ENCODE assay signal across 8 mouse cellular contexts in the genomic region with DNA sequence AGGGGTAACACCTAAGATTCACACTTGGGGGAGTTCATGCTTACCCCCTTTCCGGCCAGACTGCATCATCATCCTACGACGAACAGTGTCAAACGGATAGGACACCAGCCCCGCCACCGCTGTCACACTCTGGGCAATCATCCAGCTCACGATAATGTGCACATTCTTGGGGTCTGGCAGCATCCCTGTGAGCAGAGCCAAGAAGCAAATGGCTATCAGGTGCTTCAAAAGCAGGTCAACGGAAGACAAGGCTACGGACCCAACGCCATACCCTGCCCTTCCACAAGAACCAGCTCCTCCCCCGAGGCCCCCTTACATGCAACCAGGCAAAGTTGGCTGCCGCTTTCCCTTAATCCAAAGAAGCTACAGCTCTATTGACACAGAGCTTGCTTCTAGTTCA. TPM values are rescaled to one million over a fixed set of nuclear protein-coding genes. Genes with fewer than 3 reads are reported as not detected.
DNase-seq lines count a peak whose midpoint lies in the region; ATAC-seq and TF ChIP-seq lines count a peak whose summit lies in the region.

No protein-coding gene starts in this region.

- H3K27me3 ChIP-seq in liver, postnatal 0 days (ENCODE audit: insufficient read depth, low read length), result no peaks in the 10 kb centered on the region
- H3K27me3 ChIP-seq in liver, embryonic 11.5 days (replicated peaks; ENCODE audit: control insufficient read depth, insufficient read depth, low read length), result no peaks in the 10 kb centered on the region
- no peaks in the 10 kb centered on the region for H3K27me3 ChIP-seq in neural tube, embryonic 14.5 days (ENCODE audit: control insufficient read depth, insufficient read depth, low read length)

- H3K4me3 ChIP-seq in liver, postnatal 0 days (ENCODE audit: low read depth, low read length), result no peak overlapping the region
- H3K4me3 ChIP-seq in liver, embryonic 11.5 days (ENCODE audit: low read depth, low read length), result no peak overlapping the region
- peak overlapping the region; percentile 82; the same call in 1 of the 2 replicates for H3K4me3 ChIP-seq in neural tube, embryonic 14.5 days (ENCODE audit: low read depth, low read length)

- no peaks in the 10 kb centered on the region for H3K9me3 ChIP-seq in liver, postnatal 0 days (ENCODE audit: low read length)
- no peaks in the 10 kb centered on the region for H3K9me3 ChIP-seq in liver, embryonic 11.5 days (ENCODE audit: control insufficient read depth, low read length)
- no peaks in the 10 kb centered on the region for H3K9me3 ChIP-seq in neural tube, embryonic 14.5 days (ENCODE audit: control insufficient read depth, low read length)

- no peak for DNase-seq in liver, postnatal 0 days
- no peak for DNase-seq in liver, embryonic 11.5 days (ENCODE audit: low spot score)
- peak; percentile 51 to 61 for DNase-seq in cerebellum, postnatal 36 days
- peak; percentile 76 for DNase-seq in heart, adult 8-10 months (ENCODE audit: low spot score)
- DNase-seq in layer of hippocampus, adult 8-10 months (ENCODE audit: low spot score in 2 of 2), result peak; percentile 49 to 55
- no peak for DNase-seq in ovary, postnatal 36 days (ENCODE audit: low spot score)
- no peak for DNase-seq in adipocyte (ENCODE audit: low spot score)

- TF ChIP-seq CTCF in liver, postnatal 0 days (IDR thresholded peaks at IDR 0.05; ENCODE audit: low read depth), result no peak

- 82% methylated on average over 12 of the region's 12 CpGs for WGBS in liver, postnatal 0 days (ENCODE audit: insufficient replicate concordance)
- 89% methylated on average over 12 of the region's 12 CpGs for WGBS in liver, embryonic 11.5 days
- WGBS in neural tube, embryonic 14.5 days, result 69% methylated on average over 12 of the region's 12 CpGs

- H3K36me3 ChIP-seq in liver, postnatal 0 days (replicated peaks; ENCODE audit: insufficient read depth, low read length), result peaks cover 31% of the 10 kb centered on the region
- H3K36me3 ChIP-seq in liver, embryonic 11.5 days (ENCODE audit: control insufficient read depth, insufficient read depth, low read length), result peaks cover 34% of the 10 kb centered on the region
- peaks cover 47% of the 10 kb centered on the region for H3K36me3 ChIP-seq in neural tube, embryonic 14.5 days (ENCODE audit: control insufficient read depth, insufficient read depth, low read length)

- no peak overlapping the region for H3K9ac ChIP-seq in liver, postnatal 0 days (replicated peaks)
- no peak overlapping the region for H3K9ac ChIP-seq in liver, embryonic 11.5 days (ENCODE audit: low read depth, low read length)
- 0 out of 2 replicates have a peak overlapping the region, but pooled peaks have one; percentile 0 for H3K9ac ChIP-seq in neural tube, embryonic 14.5 days (replicated peaks; ENCODE audit: low read depth, low read length)

- peaks cover 19% of the 10 kb centered on the region for H3K4me1 ChIP-seq in liver, postnatal 0 days (ENCODE audit: insufficient read depth)
- H3K4me1 ChIP-seq in liver, embryonic 11.5 days (replicated peaks; ENCODE audit: control insufficient read depth, insufficient read depth, low read length), result peaks cover 21% of the 10 kb centered on the region
- peaks cover 21% of the 10 kb centered on the region for H3K4me1 ChIP-seq in neural tube, embryonic 14.5 days (ENCODE audit: control insufficient read depth, insufficient read depth, low read length)

- H3K4me2 ChIP-seq in liver, postnatal 0 days (ENCODE audit: low read depth, low read length), result peak overlapping the region; percentile 79; the same call in 1 of the 2 replicates
- H3K4me2 ChIP-seq in liver, embryonic 11.5 days, result no peak overlapping the region; the same call in 1 of the 2 replicates
- H3K4me2 ChIP-seq in neural tube, embryonic 14.5 days (ENCODE audit: low read depth, low read length), result peak overlapping the region; percentile 83

- no peak overlapping the region for H3K27ac ChIP-seq in liver, postnatal 0 days (ENCODE audit: low read depth)
- no peak overlapping the region for H3K27ac ChIP-seq in liver, embryonic 11.5 days (ENCODE audit: low read depth, low read length)
- H3K27ac ChIP-seq in neural tube, embryonic 14.5 days (ENCODE audit: low read depth, low read length), result no peak overlapping the region

- TF ChIP-seq EP300 in liver, postnatal 0 days (IDR thresholded peaks at IDR 0.05; ENCODE audit: low read depth), result no peak

- no peak for ATAC-seq in liver, postnatal 0 days
- ATAC-seq in liver, embryonic 11.5 days (replicated peaks; ENCODE audit: low FRiP score), result no peak
- no peak for ATAC-seq in neural tube, embryonic 14.5 days (ENCODE audit: low read depth)

RNA-seq across cellular contexts. Expression of gene Slc25a4, which starts 2.7 kb away (rescaled TPM):
- polyA plus RNA-seq in liver, postnatal 0 days (2015; fragmentation: Nextera tagmentation; extraction: Ambion mirVana), result 448 and 459 TPM in 2 replicates
- 279 and 291 TPM in 2 replicates for polyA plus RNA-seq in liver, embryonic 11.5 days (2014; fragmentation: Nextera tagmentation; extraction: Ambion mirVana)
- total RNA-seq in heart, adult 8-10 months (2022), result 1,000 to 10,000 TPM; 4,428 to 5,209 (median 4,678) TPM
- total RNA-seq in layer of hippocampus, adult 8-10 months (2022), result 100 to 1,000 TPM; 495 to 555 (median 531) TPM
- polyA plus RNA-seq in neural tube, embryonic 14.5 days (2014; fragmentation: Nextera tagmentation; extraction: Ambion mirVana), result 996 and 1,036 TPM in 2 replicates

RNA-seq across cellular contexts. Expression of gene Snx25, which starts 56.4 kb away (rescaled TPM):
- polyA plus RNA-seq in liver, postnatal 0 days (2015; fragmentation: Nextera tagmentation; extraction: Ambion mirVana), result 3.7 and 4.2 TPM in 2 replicates
- polyA plus RNA-seq in liver, embryonic 11.5 days (2014; fragmentation: Nextera tagmentation; extraction: Ambion mirVana), result 7.0 and 10.6 TPM in 2 replicates
- total RNA-seq in heart, adult 8-10 months (2022), result 10 to 100 TPM in 1 of 4 experiments, 1 to 10 TPM in 3; 7.8 to 10.4 (median 8.7) TPM
- 10 to 100 TPM; 39.4 to 46.0 (median 42.8) TPM for total RNA-seq in layer of hippocampus, adult 8-10 months (2022)
- polyA plus RNA-seq in neural tube, embryonic 14.5 days (2014; fragmentation: Nextera tagmentation; extraction: Ambion mirVana), result 15.6 and 17.4 TPM in 2 replicates

RNA-seq across cellular contexts. Expression of gene Cfap97, which starts 56.8 kb away (rescaled TPM):
- polyA plus RNA-seq in liver, postnatal 0 days (2015; fragmentation: Nextera tagmentation; extraction: Ambion mirVana), result 8.4 and 9.2 TPM in 2 replicates
- 16.2 and 18.0 TPM in 2 replicates for polyA plus RNA-seq in liver, embryonic 11.5 days (2014; fragmentation: Nextera tagmentation; extraction: Ambion mirVana)
- total RNA-seq in heart, adult 8-10 months (2022), result 10 to 100 TPM; 11.8 to 14.0 (median 13.4) TPM
- 10 to 100 TPM; 21.7 to 27.2 (median 25.2) TPM for total RNA-seq in layer of hippocampus, adult 8-10 months (2022)
- 23.9 and 28.8 TPM in 2 replicates for polyA plus RNA-seq in neural tube, embryonic 14.5 days (2014; fragmentation: Nextera tagmentation; extraction: Ambion mirVana)

Comparison
In these comparisons a context has a peak if more than half of its experiments do, and no peak if none do; other contexts are left out.
1. DNase-seq: peak in cerebellum, postnatal 36 days (2 of 2), heart, adult 8-10 months (single experiment) and layer of hippocampus, adult 8-10 months (2 of 2); none in liver, postnatal 0 days (single experiment), liver, embryonic 11.5 days (single experiment), ovary, postnatal 36 days (single experiment) and adipocyte (single experiment).